Mouse (Mus musculus) spleen, postnatal 14 days (tissue): ENCODE data around the gene Gins2.

Experiments
- DNase-seq, 2 experiments: peaks; one replicate each; pipeline ENCODE4 v3.0.0; 2021 to 2022; ENCODE audit warnings: low spot score in 2 of 2

The Gins2 gene

DNA sequence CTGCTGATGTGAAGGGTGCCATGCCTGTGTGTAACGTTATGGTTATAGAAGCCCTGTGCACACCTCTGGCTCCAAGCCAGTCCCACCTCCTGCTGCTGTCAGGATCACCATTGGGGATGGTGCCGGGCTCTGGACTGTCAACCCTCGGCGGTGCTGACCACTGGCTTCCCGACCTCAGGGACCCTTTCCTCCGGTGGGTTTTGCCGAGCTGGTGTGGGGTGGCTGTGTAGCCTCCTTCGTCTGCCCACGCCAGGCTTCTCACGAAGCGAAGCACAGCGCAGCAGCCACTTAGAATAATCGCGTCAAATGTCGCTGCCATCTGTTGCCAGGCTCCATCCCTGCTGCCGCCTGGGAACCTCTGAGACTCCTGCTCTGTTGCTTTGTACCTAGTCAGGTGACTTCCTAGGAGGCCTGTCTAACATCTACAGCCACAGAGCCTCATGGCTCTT, 40.8 kb downstream of the Gins2 start:
- no peak for DNase-seq

DNA sequence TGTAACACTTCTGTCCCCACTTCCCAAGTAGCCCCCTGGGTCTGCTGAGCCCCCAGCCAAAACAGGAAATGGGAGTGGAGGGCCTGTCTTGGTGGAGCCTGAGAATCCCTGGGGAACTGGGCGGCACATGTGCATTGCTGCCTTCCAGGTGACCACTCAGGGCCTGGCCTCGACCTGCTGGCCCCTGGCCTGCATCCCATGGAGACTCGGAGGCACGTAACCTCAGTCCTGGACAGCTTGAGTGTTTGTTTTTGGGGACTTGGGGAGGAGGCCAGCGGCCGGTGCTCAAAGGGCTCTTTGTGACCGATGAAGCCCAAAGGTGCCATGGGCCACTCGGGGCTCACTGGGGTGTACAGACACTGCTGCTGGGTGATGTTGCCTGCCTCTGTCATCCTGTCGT, 41.5 kb downstream of the Gins2 start:
- DNase-seq, result no peak

DNA sequence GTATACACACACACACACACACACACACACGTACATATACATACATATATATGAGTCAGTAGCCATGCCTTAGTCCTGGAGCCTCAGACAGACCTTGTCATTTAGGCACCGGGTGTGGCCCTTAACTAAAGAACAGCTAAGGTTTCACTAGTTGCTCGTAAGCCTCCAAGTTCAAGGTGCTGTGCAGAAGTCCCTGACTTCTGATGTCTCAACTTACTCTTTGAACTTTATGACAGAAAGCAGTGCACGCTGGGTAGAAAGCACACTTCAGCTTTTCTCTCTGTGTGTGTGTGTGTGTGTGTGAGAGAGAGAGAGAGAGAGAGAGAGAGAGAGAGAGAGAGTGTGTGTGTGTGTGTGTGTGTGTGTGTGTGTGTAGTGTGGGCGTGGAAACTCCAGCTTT, 44.9 kb downstream of the Gins2 start:
- DNase-seq, result no peak

DNA sequence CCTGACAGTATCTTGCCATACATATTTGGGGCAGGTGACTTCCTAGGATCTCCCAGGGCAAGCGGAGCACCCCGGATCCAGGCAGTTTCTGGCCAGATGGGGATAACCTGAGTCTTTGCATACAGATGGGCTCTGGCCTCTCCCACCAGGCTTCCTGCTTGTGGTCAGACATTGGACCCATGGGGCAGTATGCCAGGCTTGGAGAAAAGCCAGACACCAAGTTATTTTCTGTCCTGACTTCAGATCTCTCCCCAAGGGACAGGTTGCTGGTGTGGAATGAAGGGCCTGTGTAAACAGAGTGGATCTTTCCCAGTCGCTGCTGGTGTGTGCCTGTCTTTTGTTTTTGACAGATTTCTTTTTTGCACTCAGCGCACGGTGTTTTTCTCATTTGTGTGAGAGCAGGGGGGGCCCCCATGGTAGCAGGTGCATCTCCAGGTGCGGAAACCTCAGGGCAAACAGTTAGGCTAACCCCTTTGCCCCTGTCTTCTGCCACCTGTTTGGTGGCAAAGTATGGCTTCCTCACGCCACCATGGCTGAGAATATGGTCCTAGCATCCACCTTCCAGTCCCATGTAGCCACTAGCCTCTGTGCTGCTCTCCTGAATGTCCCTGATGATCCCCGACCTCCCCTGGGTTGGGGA, 45.6 kb downstream of the Gins2 start:
- DNase-seq, result no peak

DNA sequence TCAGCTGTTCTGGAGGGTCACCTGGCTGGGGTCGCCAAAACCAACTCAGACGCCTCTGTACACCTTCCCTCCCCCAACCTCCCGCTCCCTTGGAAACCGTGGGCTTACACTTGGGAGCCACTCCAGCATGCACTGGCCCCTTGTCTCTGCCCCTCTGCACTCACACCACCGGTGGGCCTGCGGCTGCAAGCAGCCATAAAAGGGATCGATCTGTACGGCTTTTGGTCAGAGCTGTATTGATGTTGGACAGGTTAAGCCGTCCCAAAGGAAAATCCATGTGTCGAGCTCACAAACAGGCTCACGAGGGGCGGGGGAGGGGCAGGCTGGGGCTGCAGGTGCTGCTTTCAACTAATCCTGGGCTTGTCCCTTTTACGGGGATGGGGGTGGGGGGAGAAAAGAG, 46.1 kb downstream of the Gins2 start:
- DNase-seq, result no peak

- no peak for DNase-seq
Measured at GRCm38 (mm10) chr8:120539775-120540625, 49.1 kb downstream of the Gins2 start.

GRCm38 (mm10) chr8:120539381-120539774, 49.7 kb downstream of the Gins2 start:
- DNase-seq, result no peak

DNA sequence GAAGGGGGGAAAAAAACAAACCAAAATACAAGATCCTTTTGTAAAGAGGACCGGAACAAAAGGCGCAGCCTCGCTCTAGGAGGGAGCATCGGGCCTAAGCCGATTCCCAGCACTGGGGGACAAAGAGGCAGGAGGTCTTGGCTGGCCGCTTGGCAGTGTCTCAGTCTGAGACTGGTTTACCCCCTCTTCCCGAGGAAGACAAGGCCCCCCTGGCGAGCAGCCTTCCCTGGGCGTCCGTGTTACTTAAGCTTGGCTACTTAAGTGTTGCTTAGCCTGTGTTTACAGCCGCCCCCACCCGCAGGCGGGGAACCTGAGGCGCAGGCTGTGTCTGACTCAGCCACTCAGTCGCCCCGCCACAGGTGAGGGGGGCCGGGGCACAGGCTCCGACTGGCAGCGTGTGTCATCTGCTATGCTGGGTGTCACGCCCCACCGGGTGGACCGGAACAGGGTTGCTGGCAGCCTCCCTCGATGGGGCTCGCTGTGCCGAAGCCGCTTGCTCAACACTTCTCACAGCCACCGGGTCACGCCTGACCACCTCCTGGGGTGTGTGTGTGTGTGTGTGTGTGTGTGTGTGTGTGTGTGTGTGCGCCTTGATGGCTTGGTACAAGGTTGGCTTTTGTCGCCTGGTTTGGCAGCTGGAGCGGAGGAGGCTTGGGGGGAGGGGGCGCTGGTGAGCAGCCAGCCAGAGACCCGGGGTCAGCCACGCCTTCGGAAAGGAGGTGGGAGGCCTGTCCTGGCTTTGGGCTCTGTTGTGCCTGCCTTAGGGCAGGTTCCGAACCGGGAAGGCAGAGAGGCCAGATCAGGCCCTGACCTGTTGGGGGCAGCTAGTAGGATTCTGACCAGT, 50.5 kb downstream of the Gins2 start:
- peak; percentile 73 to 77 for DNase-seq

- DNase-seq, result peak; percentile 33 to 35
Measured at GRCm38 (mm10) chr8:120537818-120538396, 51.2 kb downstream of the Gins2 start.

DNA sequence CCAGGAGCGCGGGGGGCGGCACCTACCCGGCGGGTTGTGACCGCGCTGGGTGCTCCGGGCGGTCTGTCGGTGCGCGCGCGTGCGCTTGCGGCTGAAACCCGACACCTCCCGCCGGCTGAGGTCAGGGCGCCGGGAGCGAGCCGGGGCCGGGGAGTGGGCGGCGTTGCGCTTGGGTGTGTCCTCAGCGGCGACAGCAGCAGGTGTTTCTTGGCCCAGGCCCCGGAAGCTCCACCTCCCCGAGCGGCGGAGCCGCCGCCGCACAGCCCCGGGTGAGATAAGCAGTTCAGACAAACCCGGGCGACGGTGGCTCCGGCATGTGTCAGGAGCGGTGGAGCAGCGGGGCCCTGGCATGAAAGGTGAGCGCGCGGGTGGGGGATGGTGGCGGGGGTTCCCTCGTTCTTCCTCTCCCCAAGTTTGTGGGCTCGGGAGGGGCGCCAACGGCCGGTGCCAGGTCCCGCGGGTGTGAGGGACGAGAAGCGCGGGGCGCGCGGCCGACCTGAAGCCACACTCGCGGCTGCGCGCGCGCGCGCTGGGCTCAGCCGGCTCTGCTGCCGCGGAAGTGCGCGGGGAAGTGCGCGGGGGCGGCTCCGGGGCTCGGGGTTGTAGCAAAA, 51.8 kb downstream of the Gins2 start:
- peak; percentile 80 for DNase-seq

GRCm38 (mm10) chr8:120536306-120537206, 52.5 kb downstream of the Gins2 start:
- peak; percentile 25 to 31 for DNase-seq

DNA sequence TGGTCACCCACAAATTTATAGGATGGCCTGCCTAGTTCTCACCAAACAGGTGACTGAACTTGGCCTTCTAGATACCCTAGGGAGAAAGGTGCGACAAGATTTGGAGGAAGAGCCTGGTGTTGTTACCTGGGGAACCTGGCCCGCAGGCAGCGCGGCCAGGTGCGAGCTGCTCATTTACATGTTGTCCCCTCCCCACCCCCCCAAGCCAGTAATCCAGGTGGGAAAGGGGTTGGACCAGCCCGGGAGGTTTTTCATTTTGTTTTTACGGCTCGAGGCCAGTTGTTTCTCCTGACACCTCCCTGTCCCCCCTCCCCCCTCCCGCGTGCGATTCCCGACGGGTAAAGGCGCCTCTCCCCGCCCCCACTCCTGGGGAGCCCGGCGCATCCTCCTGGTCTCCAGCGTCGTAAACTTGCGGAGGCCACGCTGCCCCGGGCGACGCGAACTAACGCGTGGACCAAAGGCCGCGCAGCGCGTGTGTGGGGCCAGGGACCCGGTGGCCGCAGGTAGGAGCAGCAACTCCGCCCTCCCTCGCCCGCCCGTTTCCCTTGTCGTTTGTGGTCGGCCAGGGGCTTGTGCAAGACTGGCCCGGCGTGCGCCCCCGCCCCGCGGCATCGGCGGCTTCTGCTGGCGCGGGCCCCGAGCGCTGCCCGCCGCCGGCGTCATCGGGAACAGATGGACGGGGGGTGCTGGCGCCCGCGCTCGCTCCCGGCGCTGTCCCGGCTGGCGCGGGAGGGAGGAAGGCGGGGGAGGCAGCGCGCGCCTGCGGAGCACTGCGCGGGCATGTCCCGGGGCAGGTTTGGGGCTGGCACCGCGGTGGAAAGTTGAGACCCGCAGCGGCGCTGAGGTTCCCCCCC, 53.4 kb downstream of the Gins2 start:
- peak; percentile 32 to 35 for DNase-seq

DNA sequence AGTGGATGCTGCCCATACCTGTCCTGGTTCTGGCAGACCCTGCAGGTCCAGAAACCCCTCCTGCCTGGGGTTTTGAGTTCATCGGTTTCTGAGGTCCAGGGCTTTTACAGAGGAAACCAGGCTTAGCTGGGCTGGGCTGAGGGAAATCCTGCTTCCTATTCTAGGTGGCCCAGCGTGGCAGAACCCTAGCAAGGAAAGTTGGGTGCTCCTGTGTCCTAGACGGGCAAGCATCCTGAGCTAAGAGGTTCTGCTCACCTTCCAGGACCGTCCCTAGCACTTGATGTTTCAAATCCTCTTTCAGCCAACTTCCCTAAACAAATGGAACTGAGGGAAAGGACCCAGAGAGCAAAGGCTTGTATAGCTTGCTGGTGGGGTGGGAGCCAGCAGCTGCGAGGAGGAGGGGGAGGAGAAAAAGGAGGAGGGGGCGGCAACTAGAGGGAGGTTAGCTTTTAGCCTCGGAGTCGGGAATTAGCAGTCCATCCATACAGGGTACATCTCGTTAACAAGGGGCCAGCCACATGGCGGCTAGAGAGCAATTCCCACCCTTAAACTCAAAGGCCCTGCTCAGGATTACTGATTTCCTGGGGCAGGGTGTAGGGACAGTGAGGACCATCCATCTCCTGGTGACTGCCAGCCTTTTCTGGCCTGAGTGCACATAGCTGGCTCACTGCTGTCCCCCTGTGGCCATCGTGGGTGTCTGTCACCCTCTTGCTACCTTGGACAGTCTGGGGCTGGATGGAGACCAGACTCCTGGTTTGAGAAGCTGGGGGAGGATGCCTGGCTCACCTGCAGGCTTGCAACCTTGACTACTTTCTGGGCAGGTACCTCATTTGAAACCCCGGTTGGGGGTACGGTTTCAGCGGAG, 54.4 kb downstream of the Gins2 start:
- DNase-seq, result peak; percentile 64 to 75

- DNase-seq, result no peak
Measured at GRCm38 (mm10) chr8:120534080-120534479, 55.0 kb downstream of the Gins2 start.

GRCm38 (mm10) chr8:120533380-120533779, 55.7 kb downstream of the Gins2 start:
- DNase-seq, result no peak

DNA sequence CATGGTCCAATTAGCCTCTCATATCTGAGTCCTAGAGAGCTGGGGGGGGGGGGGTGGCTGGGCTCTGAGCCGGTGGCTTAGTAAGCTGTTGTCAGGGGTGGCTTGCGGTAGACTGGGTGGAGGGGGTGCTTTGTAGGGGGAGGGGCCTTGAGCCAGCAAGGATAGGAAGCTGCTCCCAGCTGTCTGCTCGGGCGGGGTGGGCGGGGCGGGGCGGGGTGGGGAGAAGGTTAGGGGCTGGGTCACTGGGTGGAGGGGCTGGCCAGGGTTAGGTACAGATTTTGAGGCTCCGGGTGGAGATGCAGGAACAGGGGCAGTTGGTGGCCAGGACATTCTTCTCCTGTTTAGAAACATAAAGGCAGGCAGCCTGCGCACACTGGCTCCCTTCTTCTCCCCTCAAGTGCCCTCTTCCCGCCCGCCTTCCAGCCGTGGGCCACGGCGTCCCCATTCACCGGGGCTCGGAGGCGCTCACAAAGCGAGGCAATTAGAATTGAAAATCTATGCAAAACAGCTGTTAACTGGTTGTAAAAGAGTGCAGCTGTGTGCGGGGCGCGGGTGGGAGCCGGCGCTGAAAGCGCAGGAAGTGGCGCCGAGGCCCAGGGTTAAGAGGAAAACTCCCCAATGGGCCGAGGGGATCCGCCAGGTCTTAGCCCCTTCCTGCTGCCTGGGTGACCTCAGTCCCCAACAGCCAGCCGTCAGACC, 56.4 kb downstream of the Gins2 start:
- DNase-seq, result peak in 1 of 2 experiments; percentile 28

- no peak for DNase-seq
Measured at GRCm38 (mm10) chr8:120531775-120532516, 57.2 kb downstream of the Gins2 start.
